Mouse (Mus musculus) CD4-positive helper T cell, adult 2 months (primary cell): ENCODE results near the gene Sparc.

ENCODE experiments used
- DNase-seq: peaks from one replicate; pipeline ENCODE4 v3.0.0-alpha.2; 2012; ENCODE audit warnings: low read depth, missing footprints, low spot score

The Sparc gene

DNA sequence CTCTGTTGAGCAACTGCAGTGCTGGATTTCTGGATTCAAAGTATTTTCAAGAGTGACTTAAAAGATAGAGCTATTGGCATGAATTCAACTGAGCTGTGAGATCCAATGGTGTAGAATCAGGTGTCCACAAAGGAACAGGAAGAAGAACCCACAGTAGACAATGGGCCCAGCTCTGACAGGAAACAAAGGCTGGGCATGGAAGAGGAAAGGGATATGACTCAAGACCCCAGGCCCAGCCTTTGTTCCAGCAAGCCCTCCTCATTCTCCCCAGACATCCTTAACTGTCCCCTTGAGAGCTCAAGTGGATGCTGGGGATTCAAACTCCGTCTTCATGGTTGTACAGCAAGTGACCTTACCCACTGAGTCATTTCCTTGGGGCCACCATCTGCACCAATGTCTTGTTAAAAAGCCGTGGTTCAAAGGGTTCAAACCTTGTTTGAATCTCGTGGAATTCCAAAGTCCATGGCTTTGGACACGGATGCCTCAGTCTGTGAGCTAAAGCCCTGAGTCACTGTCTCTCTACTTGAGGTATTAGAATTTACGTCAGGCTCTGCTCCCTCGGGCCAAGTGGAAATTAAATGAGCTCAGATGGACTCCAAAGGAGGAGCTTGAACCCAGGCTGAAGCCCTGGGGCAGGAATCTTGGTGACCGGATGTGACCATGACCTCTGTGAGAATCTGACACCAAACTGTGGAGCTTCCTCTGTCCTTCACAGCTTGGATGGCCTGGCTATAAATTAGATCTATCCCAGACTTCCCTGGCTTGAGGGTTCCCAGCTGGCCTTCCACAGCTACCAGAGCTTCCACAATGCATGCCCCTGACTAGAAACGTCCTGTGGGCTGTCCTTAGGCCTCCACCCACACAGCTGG lies 17.1 kb downstream of the Sparc start:
- DNase-seq, result no peak

DNA sequence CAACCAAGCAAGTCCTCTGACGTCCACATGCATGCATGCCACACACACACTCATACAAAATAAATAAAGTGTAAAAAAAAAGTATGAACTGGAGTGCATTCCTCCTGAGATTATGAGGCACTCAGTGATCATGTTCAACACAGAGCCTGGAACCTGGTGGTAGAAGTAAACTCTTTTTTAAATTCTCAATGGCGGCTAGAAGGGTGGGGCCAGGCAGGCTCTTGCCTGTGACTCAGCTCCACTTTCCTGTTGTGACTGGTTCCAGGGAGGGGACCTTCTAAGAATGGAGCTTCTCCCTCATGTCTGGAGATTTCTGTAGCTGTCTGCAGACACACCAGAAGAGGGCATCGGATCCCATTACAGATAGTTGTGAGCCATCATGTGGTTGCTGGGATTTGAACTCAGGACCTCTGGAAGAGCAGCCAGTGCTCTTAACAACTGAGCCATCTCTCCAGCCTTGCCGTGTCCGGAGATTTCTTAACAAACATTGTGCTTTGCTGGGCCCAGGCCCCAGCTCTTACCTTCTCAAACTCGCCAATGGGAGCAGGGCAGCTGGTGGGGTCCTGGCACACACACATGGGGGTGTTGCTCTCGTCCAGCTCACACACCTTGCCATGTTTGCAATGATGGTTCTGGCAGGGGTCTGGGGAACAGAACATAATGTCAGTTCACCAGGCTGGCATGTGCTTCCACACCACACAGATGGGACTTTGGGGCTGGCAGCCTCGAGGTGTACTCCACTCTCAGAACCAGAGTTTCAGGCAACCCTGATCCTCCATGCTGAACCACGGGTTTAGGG lies 18.1 kb downstream of the Sparc start:
- DNase-seq, result no peak

DNA sequence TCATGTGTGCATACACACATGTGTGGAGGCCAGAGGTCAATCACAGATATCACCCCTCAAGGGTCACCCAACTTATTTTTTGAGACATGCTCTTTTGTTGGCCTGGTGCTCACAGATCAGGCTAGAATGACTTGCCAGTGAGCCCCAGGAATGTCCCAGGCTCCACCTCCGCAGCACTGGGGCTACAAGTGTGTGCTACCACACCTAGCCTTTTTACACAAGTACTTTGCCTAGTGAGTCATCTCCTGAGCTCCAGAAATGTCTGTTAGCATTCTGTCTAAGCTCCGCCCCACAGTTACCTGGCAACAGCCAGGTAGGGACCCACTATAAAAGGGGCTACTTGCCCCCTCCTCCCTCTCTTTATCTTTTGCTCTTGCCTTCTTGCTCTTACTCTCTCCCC lies 22.1 kb downstream of the Sparc start:
- no peak for DNase-seq

DNA sequence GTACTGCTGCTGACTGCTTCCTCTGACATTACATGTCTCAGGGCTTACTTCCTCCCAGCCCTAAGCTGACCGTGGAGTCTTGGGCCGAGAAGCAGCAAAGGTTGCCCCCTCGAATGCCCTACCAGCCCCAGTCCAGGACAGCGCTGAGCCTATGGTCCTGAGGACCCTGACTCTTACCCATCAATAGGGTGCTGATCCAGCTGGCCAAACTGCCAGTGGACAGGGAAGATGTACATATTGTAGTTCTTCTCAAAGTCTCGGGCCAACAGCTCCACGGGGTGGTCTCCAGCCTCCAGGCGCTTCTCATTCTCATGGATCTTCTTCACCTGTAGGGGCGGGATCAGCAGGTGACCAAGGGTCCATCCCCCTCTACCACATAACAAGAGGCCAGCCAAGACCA lies 24.6 kb downstream of the Sparc start:
- DNase-seq, result no peak

DNA sequence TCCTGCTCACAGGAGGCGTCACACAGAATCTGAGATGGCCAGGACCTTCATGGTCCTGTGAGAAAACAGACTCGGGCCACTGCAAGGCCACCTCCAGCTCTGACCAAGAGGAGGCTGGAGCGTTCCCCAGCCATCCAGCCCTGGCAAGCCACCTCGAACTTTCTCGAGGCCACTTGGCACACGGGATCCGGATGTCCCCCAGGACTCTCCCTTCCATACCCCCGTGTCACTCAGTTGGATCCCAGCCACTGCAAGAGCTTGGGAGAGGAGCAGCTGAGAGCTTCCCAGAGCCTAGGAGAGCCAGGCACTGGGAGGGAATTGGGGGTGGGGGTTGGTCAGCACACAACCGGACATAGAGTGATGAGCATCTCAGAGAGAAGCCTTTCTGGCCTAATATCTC lies 25.5 kb downstream of the Sparc start:
- no peak for DNase-seq

DNA sequence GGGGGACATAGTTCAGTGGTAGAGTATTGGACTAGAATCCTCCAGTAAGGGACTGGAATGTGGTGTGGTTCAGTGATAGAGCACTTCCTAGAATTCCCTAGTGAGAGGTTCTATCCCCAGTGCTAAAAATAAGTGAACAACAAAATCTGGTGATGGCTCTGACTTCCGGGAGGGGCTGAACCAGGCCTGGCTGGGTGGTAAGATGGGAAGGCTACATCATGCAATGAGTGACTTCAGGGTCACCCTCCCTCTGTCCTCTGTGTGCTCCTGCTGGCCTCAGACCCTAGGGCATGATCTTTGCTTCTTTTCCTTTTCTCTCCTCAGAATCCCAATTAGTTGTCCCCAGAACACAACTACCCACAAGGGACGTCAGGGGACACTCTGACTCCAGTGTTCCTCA lies 25.9 kb downstream of the Sparc start:
- no peak for DNase-seq

DNA sequence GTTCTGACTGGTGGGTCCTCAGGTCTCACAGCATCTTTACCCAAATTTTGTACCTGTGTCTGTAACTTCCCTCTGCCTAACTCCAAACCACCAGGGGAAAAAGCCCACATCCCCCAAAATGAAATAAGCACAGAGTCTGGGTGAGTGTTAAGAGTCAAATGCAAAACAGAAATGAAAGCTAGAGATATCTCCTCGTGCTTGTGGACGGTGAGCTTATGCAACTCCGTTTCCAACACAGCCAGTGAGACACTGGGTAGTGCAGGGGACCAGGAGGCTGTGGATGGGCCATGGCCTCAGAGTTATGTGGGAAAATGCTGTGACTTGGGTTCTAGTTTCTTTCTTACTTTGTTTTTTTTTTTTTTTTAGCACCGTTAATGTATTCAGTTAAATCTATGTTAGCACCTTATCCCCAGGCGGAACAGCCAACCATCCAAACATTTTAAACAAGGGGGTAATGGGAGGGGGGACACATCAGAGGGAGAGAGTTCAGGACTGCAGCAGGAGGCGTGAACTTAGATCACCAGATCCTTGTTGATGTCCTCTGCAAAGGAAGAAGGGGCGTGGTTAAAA lies 27.8 kb downstream of the Sparc start:
- no peak for DNase-seq

DNA sequence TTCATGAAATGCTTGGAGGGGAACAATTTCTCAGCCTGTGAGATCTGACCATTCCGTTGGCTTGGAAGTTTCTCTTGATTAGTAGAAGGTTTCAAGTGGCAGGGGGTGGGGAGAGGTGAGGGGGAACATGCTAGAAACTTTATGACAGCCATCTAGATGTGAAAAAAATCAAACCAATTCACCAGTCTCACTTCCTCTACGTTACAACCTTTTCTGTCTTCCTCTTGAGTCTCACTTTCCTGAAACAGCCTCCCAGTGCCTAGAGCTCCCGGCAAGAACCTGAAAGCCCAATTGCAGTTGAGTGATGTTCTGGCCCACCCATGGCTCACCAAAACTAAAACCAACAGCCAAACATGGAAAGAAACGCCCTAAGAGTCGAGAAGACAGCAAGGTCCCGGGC lies 28.4 kb downstream of the Sparc start:
- no peak for DNase-seq

DNA sequence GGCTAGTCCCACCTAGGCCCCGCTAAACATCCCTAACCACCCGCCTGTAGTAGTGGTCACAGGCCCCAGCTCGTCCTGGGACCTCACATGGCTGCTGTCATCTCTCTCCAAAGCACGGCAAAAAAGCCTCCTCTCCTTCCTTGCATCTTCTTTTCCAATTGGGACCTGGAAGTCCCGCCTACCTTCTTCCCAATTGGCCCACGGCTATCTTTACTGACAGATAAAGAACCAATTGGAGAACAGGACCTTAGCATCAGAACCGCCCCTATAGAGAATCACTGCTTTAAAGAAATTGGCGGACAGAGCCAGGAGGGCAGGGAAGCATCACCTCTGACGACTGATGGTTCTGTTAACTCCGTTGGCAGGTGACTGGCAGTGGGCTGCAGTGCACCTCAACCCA lies 30.5 kb downstream of the Sparc start:
- no peak for DNase-seq

DNA sequence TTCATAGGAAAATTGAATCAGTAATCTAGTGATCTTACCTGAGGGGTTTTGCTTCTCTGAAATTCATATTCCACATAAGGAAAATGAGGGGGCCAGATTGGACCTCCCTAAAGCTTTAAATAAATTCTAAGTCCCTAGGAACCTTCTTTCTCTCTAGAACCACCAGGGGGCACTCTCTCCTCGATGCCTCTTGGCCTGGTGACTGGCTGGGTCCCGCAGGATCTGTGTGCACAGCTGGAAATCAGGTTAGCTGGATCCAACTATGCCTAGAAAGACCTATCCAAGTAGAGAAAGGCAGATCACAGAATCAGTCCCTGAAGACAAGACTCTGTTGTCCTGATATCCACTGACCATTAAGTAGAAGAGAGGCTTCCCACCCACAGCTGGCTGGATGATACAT lies 33.2 kb downstream of the Sparc start:
- peak; percentile 27 for DNase-seq

DNA sequence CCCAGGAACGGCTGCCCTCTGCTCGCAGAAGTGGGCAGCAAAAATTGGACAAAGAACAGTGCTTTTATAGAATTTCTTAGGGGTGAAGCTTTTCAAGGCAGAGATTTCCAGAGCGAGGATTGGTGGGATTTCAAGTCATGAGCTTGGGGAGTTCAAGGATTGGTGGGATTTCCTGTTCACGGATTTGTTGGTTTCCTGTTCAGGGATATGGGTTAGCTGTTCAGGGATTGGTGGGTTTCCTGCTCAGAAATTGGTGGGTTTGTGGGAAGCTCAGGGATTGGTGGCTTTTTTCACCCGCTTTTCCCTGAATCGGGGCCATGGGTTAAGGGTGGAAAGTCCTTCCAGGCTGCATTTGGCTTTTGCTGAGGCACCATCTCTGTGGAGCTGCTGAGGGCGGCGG lies 35.4 kb downstream of the Sparc start:
- DNase-seq, result no peak

DNA sequence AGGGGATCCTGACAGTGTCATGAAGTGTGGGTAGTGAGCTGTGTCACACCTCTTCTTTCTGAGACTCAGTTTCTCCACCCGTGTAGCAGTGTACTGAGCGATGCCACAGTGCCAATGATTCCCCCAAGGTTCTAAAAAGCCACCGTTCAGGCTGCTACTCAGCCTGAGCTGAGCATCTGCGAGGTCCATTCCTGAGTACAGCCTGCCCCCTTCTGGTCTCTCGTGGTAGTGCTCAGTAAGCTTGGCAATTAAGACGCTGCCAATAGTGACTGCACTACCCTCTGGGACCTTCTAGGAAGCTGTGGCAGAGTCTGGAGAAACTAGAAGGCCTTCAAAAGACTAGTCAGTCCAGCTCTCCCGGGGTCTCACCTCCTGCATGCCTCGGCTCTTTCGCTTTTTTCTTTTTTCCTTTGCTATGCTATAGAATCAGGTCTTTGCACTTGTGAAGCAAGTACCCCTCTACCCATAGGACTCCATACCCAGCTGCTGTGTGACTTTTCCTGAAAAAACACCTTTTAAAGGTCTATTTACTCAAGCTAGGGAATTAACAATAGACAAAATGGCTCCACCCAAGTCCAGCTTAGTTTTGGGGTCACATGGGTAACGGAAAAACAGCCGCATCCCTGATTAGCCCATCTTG lies 36.4 kb downstream of the Sparc start:
- DNase-seq, result peak; percentile 63

DNA sequence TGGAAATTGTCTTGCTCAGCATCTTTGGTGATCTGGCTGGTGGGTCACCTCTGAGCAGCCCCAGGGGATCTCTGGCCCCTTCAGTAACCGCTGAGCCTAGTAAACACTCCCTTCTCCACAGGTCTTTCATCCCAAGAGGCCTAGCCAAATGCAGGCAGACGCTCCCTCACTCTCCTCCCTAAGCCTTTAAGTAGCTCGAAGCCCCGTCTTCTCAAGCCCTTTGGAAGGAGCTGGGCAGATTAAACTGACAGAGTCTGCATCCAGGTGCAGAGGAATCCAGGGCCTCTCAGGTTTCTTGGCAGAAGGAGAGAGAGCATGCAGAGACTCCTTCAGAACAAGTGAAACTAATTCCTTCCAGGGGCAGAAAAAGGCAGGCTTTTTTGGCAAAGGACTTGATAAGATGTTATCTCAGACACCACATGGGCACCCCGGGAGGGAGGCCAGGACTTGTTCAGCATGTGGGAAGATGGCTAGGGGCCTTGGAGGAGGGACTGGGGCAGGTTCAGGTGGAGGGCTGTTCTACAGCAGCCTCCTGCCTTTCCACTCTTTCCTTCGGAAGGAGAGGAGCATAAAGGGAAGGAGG lies 39.4 kb downstream of the Sparc start:
- no peak for DNase-seq

DNA sequence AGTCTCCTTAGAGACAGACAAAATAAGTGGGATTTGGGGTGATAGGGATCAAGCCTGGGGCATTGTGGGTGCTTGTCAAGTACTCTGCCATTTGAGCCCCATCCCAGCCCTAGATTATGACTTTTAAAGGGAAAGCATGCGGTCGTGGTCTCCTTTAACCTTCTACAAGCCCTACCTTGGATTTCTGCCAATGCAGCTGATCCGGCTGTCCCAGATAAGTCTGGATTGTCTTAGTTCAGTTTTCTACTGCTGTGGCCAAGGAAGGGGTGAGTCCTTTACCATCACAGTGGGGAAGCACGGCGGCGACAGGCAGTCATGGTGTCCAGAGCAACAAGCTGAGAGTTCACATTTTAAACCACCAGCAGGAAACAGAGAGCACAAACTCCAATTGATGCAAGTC lies 42.1 kb downstream of the Sparc start:
- DNase-seq, result no peak

DNA sequence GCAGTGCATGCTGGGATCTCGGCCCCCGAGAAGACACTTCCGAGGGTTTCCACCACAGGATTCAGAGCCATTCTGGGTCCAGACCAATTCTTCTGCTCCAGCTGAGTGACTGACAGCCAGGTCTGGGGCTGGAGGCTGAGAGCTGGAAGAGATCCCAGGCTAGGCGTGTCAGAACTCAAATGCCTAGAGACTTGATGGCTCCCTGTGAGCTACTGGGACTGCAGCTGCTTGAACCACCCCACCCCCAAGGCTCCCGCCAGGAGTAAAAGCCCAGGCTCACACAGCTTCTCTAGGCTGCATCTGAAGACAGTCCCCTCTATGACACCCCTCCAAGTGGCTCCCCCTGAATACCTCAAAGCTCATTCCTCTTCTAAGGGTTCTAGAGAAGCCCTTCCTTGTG lies 44.6 kb downstream of the Sparc start:
- no peak for DNase-seq

DNA sequence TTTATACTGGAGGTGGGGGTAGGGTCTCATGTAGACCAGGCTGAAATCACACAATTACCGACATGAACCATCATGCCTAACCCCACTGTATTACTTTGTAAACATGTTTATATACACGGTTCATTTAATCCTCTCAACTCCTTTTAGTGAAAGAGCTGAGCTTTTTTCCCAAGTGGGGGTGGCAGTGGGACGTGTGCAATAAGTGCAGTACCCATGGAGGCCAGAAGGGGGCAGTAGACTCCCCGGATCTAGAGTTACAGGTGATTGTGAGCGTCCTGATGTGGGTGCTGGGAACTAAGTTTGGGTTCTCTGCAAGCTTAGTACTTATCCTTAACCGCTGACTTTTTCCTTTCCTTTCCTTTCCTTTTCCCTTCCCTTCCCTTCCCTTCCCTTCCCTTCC lies 49.1 kb downstream of the Sparc start:
- DNase-seq, result no peak

DNA sequence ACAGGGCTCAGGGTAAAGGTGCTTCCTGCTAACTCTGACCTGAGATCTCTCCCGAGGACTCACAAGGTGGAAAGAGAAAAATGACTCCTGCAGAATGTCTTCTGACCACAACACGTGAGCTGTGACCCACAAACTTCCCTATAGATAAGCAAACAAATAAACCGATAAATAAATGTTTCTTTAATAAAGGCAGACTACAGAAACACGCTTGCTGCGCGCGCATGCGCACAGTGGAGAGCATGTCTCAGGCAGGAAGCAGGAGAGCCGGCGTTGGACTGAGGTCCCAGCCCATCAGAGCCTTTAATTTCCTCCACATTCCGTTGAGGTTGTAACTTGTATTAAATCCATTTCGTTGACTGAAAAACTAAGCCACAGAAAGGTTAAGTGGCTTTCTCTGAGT lies 49.6 kb downstream of the Sparc start:
- DNase-seq, result no peak

DNA sequence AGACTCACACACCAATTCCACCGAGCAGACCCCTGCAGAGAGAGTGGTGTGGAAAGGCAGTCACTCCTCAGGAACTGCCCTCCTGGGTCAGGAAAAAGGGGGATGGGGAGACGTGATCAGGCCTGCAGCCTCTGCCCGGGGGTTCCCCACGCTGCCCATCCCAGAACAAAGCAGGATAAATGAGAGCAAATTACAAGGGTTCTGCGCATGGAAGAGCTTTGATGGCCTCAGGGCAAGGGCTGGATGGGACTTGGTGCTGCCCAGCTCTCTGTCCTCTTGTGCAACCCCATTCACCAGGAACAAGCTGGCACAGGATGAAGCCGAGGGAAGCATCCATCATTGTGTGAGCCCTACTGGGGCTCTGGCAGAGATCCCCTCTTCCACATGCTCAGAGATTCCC lies 51.0 kb downstream of the Sparc start:
- DNase-seq, result no peak

DNA sequence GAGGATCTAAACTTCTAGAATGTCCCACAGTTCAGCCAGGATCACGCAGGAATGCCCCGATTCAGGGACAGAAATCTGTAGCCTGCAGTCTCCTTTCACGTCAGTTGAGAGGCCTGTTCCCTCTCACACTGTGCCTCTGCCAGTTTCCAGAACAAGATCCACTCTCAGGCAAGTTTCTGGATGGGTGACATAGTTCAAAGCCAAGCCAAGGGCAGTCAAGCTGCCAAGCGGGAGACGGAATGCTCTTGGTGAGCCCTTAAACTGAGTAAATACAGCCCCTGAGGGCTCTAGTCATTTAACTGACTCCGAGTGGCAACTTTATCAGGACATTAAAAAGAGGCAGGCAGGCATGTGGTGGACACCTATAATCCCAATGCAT lies 53.9 kb downstream of the Sparc start:
- DNase-seq, result no peak

DNA sequence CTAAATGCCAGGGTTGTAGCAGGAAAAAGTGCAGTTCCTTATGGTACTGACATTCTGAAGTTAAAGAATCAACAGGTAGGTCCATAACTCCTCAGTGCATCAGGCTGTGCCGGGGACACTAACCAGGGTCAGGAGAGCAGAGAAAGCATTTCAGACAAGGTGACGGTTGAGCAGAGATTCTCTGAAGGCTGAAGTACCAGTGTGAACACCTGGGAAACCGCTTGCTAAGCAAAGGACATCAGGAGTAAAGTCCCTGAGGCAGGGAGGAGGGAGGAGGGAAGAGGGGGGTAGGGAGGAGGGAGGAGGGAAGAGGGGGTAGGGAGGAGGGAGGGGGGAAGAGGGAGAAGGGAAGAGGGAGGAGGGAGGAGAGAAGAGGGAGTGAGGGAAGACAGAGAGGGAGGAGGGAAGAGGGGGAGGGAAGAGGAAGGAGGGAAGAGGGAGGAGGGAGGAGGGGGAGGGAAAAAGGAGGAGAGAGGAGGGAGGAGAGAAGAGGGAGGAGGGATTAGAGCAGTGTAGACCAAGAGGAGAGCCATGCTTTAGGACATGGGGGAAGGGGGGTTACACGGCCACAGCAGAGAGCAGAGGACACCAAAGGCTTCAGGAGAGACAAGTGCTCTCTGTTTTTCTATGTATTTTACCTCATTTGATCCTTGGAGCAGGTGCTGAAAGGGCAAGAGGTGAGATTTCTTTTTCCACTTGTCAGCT lies 54.4 kb downstream of the Sparc start:
- no peak for DNase-seq

DNA sequence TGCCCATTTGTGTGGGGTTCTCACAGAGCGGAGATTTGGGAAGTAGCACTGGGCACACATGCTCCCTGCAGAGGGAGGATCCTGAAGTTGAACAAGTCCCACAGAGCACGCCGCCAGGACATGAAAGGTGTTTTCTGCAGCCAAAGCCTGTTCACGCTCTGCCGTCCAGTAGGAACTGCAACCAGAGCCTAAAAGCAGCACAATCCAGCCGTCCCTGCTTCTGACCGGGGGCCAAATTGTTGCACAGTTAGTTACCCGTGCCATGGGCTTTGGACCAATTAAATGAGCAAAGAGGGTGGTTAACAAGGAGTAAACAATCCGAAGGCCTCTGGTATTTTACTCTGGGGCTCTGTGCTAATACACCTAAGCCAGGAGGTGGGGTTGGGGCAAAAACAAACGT lies 55.2 kb downstream of the Sparc start:
- DNase-seq, result no peak
